Comparison of ENCODE assay signal across 11 mouse cellular contexts in genomic region chr5:128597381-128597780, GRCm38 (mm10). TPM values are rescaled to one million over a fixed set of nuclear protein-coding genes. Genes with fewer than 3 reads are reported as not detected.
A peak's percentile ranks its signal among the peaks of the same experiment; 100 is the strongest.
DNase-seq lines count a peak whose midpoint lies in the region; ATAC-seq and TF ChIP-seq lines count a peak whose summit lies in the region.
"Had no signal": no experiment of that assay in that cellular context is flagged by ENCODE, and none has a peak within 500 bp of the region (broad histone marks: within the 10 kb centered on the region; RNA-seq: fewer than 3 reads in every experiment).

No protein-coding gene starts in this region.

- ATAC-seq in kidney, embryonic 15.5 days (replicated peaks; ENCODE audit: low FRiP score): no peak
- no peak for ATAC-seq in forebrain, postnatal 0 days
- no peak for ATAC-seq in limb, embryonic 11.5 days (ENCODE audit: insufficient number of reproducible peaks, low FRiP score, low TSS enrichment, low read depth)
- ATAC-seq in neural tube, embryonic 14.5 days (ENCODE audit: low read depth): no peak
- no peak for ATAC-seq in liver, postnatal 0 days

- no peak for TF ChIP-seq CTCF in forebrain, postnatal 0 days (IDR thresholded peaks at IDR 0.05; ENCODE audit: low read depth)
- TF ChIP-seq CTCF in liver, postnatal 0 days (IDR thresholded peaks at IDR 0.05; ENCODE audit: low read depth): no peak

- DNase-seq in kidney, adult 11 months: no peak
- no peak for DNase-seq in forebrain, postnatal 0 days
- no peak for DNase-seq in limb, embryonic 11.5 days (ENCODE audit: low spot score)
- no peak for DNase-seq in liver, postnatal 0 days
- DNase-seq in heart, postnatal 25 days (ENCODE audit: low spot score): no peak
- DNase-seq: gastrocnemius, postnatal 10 days; right cerebral cortex, postnatal 4 days had no signal

- peak overlapping the region; percentile 30; the same call in 1 of the 2 replicates for H3K4me3 ChIP-seq in kidney, embryonic 15.5 days (replicated peaks)
- no peak overlapping the region for H3K4me3 ChIP-seq in forebrain, postnatal 0 days (ENCODE audit: low read depth, low read length)
- H3K4me3 ChIP-seq in limb, embryonic 11.5 days (ENCODE audit: low read depth, low read length): peak overlapping the region; percentile 29
- H3K4me3 ChIP-seq in neural tube, embryonic 14.5 days (ENCODE audit: low read depth, low read length): peak overlapping the region; percentile 27; the same call in 1 of the 2 replicates
- H3K4me3 ChIP-seq in liver, postnatal 0 days (ENCODE audit: low read depth, low read length): no peak overlapping the region
- H3K4me3 ChIP-seq: liver, embryonic 15.5 days had no signal

- no peak overlapping the region for H3K27ac ChIP-seq in kidney, embryonic 15.5 days
- no peak overlapping the region for H3K27ac ChIP-seq in forebrain, postnatal 0 days (ENCODE audit: low read depth, low read length)
- no peak overlapping the region for H3K27ac ChIP-seq in limb, embryonic 11.5 days (replicated peaks; ENCODE audit: low read depth, low read length)
- peak overlapping the region; percentile 30; the same call in 1 of the 2 replicates for H3K27ac ChIP-seq in neural tube, embryonic 14.5 days (ENCODE audit: low read depth, low read length)
- no peak overlapping the region for H3K27ac ChIP-seq in liver, postnatal 0 days (ENCODE audit: low read depth)
- H3K27ac ChIP-seq: liver, embryonic 15.5 days had no signal

- H3K4me1 ChIP-seq in kidney, embryonic 15.5 days: peaks cover 54% of the 10 kb centered on the region
- H3K4me1 ChIP-seq in forebrain, postnatal 0 days (ENCODE audit: insufficient read depth): 0 out of 2 replicates have a peak, but pooled peaks cover 3% of the 10 kb centered on the region
- H3K4me1 ChIP-seq in limb, embryonic 11.5 days (ENCODE audit: control insufficient read depth, insufficient read depth, low read length): peaks cover 24% of the 10 kb centered on the region
- H3K4me1 ChIP-seq in neural tube, embryonic 14.5 days (ENCODE audit: control insufficient read depth, insufficient read depth, low read length): peaks cover 41% of the 10 kb centered on the region; the same call in 1 of the 2 replicates
- H3K4me1 ChIP-seq in liver, postnatal 0 days (ENCODE audit: insufficient read depth): no peaks in the 10 kb centered on the region

- H3K27me3 ChIP-seq in kidney, embryonic 15.5 days: peaks cover 77% of the 10 kb centered on the region
- peaks cover 78% of the 10 kb centered on the region for H3K27me3 ChIP-seq in forebrain, postnatal 0 days (ENCODE audit: insufficient read depth, low read length)
- 0 out of 2 replicates have a peak, but pooled peaks cover 4% of the 10 kb centered on the region for H3K27me3 ChIP-seq in limb, embryonic 11.5 days (ENCODE audit: control insufficient read depth, insufficient read depth, low read length)
- peaks cover 6% of the 10 kb centered on the region; the same call in 1 of the 2 replicates for H3K27me3 ChIP-seq in neural tube, embryonic 14.5 days (ENCODE audit: control insufficient read depth, insufficient read depth, low read length)
- H3K27me3 ChIP-seq in liver, postnatal 0 days (ENCODE audit: insufficient read depth, low read length): peaks cover 68% of the 10 kb centered on the region

- intact Hi-C loops in heart, postnatal 25 days (cut with DNase I): no loop called here

- H3K9me3 ChIP-seq in kidney, embryonic 15.5 days (replicated peaks): no peaks in the 10 kb centered on the region
- H3K9me3 ChIP-seq in forebrain, postnatal 0 days (ENCODE audit: low read length): no peaks in the 10 kb centered on the region
- H3K9me3 ChIP-seq in limb, embryonic 11.5 days (ENCODE audit: control insufficient read depth, low read length): no peaks in the 10 kb centered on the region
- H3K9me3 ChIP-seq in neural tube, embryonic 14.5 days (ENCODE audit: control insufficient read depth, low read length): no peaks in the 10 kb centered on the region
- H3K9me3 ChIP-seq in liver, postnatal 0 days (ENCODE audit: low read length): no peaks in the 10 kb centered on the region
- H3K9me3 ChIP-seq: liver, embryonic 15.5 days had no signal

- no peaks in the 10 kb centered on the region for H3K36me3 ChIP-seq in kidney, embryonic 15.5 days
- H3K36me3 ChIP-seq in forebrain, postnatal 0 days (ENCODE audit: insufficient read depth): no peaks in the 10 kb centered on the region
- no peaks in the 10 kb centered on the region for H3K36me3 ChIP-seq in limb, embryonic 11.5 days (ENCODE audit: control insufficient read depth, insufficient read depth, low read length)
- no peaks in the 10 kb centered on the region for H3K36me3 ChIP-seq in neural tube, embryonic 14.5 days (ENCODE audit: control insufficient read depth, insufficient read depth, low read length)
- H3K36me3 ChIP-seq in liver, postnatal 0 days (replicated peaks; ENCODE audit: insufficient read depth, low read length): no peaks in the 10 kb centered on the region
- H3K36me3 ChIP-seq: liver, embryonic 15.5 days had no signal

- H3K4me2 ChIP-seq in kidney, embryonic 15.5 days: peak overlapping the region; percentile 62; the same call in 1 of the 2 replicates
- peak overlapping the region; percentile 45; the same call in 1 of the 2 replicates for H3K4me2 ChIP-seq in forebrain, postnatal 0 days (ENCODE audit: low read depth)
- peak overlapping the region; percentile 59 for H3K4me2 ChIP-seq in limb, embryonic 11.5 days (ENCODE audit: low read depth, severe bottlenecking)
- H3K4me2 ChIP-seq in neural tube, embryonic 14.5 days (ENCODE audit: low read depth, low read length): peak overlapping the region; percentile 59
- no peak overlapping the region for H3K4me2 ChIP-seq in liver, postnatal 0 days (ENCODE audit: low read depth, low read length)
- H3K4me2 ChIP-seq: liver, embryonic 15.5 days had no signal

- no peak for TF ChIP-seq EP300 in liver, postnatal 0 days (IDR thresholded peaks at IDR 0.05; ENCODE audit: low read depth)

- no peak overlapping the region for H3K9ac ChIP-seq in kidney, embryonic 15.5 days
- H3K9ac ChIP-seq in forebrain, postnatal 0 days: no peak overlapping the region
- no peak overlapping the region for H3K9ac ChIP-seq in limb, embryonic 11.5 days (ENCODE audit: low read length)
- no peak overlapping the region for H3K9ac ChIP-seq in neural tube, embryonic 14.5 days (replicated peaks; ENCODE audit: low read depth, low read length)
- H3K9ac ChIP-seq in liver, postnatal 0 days (replicated peaks): no peak overlapping the region
- H3K9ac ChIP-seq: liver, embryonic 15.5 days had no signal

- 18% methylated on average over 4 of the region's 4 CpGs for WGBS in kidney, embryonic 15.5 days
- WGBS in forebrain, postnatal 0 days: 9% methylated on average over 4 of the region's 4 CpGs
- WGBS in limb, embryonic 11.5 days: 10% methylated on average over 4 of the region's 4 CpGs
- WGBS in neural tube, embryonic 14.5 days: 9% methylated on average over 4 of the region's 4 CpGs
- WGBS in liver, postnatal 0 days (ENCODE audit: insufficient replicate concordance): 14% methylated on average over 4 of the region's 4 CpGs

RNA-seq across cellular contexts. Expression of gene Fzd10, which starts 3.3 kb away (rescaled TPM):
- 2.2 and 2.4 TPM in 2 replicates for polyA plus RNA-seq in kidney, embryonic 15.5 days (2015; fragmentation: Nextera tagmentation; extraction: Ambion mirVana)
- total RNA-seq in forebrain, postnatal 0 days (2014; rRNA removed): 4.8 and 9.2 TPM in 2 replicates
- 1.1 and 2.2 TPM in 2 replicates for polyA plus RNA-seq in forebrain, postnatal 0 days (2015; fragmentation: Nextera tagmentation; extraction: Ambion mirVana)
- polyA plus RNA-seq in limb, embryonic 11.5 days (2014; fragmentation: Nextera tagmentation; extraction: Ambion mirVana): 7.9 and 8.5 TPM in 2 replicates
- 2.6 and 4.4 TPM in 2 replicates for polyA plus RNA-seq in neural tube, embryonic 14.5 days (2014; fragmentation: Nextera tagmentation; extraction: Ambion mirVana)
- 0.04 TPM in 1 of 2 replicates, not detected in the other for polyA plus RNA-seq in liver, postnatal 0 days (2015; fragmentation: Nextera tagmentation; extraction: Ambion mirVana)
- total RNA-seq in heart, postnatal 25 days (2021): under 1 TPM in 1 of 2 experiments, not detected in 1; 0.08 TPM
- total RNA-seq: neutrophil, adult 5-6 weeks had no signal
- polyA plus RNA-seq: liver, embryonic 15.5 days had no signal

Comparison
In these comparisons a context has a peak if more than half of its experiments do, and no peak if none do; other contexts are left out.
1. H3K4me3 ChIP-seq: peak in kidney, embryonic 15.5 days (single experiment), limb, embryonic 11.5 days (single experiment) and neural tube, embryonic 14.5 days (single experiment); none in forebrain, postnatal 0 days (single experiment) and liver, postnatal 0 days (single experiment).